Mouse (Mus musculus) brain, adult 2 months (tissue): Measurements from ENCODE around the gene Kif12.

Experiments used
- DNase-seq: peaks from one replicate; pipeline ENCODE4 v3.0.0; 2011; ENCODE audit warnings: low read depth, low spot score

Kif12 gene

DNA sequence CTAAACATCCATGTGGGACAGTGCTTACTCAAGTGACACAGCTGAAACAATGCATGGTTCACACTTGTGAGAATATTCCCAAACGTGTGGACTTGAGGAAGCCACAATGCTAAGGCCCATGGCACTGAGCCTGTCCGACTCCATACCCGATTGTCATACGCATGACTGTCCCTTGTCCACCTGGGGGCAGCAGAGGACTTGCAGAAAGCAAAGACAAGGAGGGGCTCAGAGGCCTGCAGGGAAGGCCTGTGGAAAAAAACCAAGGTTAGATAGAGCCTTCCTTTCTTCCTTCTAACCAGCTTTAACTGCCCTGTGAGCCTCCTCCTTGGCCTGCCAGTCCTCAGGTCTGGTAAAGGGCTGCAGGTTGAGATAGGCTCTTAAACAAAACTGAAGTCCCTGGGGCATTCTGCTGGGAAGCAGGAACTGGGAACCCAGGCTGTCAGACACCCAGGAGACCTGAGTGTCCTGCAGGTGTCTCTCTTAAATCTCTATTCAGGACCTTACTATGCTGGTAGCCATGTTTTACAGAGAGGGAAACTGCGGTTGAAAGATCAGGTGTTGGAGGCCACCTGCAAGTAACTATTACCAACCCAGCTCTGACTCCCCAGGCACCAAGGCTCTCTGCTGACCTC lies 12.9 kb downstream of the Kif12 start:
- DNase-seq: peak; percentile 90

DNA sequence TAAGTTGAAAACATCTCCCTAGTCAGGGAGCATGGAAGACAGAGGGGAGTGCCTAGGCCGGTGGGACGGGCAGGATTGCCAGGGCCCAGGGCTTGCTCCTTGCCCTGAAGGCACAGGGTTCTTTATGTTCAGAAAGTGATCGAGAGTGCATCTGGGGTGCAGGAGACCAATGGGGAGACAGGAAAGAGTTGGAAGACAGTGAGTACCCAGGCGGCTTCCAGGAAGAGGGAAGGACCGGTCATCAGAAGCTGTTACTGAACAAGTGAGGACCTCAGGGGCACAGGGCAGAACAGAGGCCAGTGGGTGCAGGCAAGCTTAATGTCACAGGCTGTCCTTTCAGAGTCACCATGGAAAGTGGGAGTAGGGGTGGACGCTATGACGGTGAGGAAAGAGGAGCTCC lies 13.7 kb downstream of the Kif12 start:
- no peak for DNase-seq

DNA sequence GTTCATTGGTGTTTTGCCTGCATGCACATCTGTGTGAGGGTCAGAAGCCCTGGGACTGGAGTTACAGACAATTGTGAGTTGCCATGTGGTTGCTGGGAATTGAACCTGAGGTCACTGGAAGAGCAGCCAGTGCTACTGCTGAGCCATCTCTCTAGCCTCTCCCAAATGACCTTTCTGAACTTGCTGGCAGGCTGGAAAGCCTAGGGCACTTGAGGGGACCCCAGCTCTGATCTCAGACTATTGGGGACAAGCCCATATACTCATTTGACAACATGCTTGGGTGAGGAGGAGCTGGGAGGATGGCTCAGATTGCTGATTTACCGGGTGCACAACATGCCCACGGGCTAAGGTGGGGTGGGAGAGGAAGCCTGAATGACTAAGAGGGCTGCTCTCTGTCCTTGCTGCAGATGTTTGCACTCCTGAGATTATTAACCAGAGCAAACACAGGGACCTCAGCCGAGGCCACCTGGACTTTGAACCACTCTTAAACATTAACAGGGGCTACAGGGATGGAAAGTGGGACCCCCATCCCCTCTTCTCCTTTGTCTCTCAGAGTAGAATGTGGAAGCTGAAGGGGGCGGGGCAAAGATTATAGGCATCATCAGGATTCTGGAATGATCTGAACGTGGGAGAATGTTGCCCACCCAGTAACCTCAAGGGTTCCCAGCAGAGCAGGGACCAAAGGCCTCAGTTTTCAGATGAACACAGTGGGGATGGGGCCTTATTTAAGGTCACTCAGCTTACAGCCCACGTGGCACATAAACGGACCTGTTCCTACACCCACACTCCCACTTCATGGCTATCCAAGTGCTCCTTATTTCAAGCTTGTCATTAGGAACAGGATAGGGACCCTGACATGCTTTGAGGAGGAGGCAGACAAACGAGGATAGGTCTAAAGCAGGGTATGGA lies 15.0 kb downstream of the Kif12 start:
- DNase-seq: no peak

DNA sequence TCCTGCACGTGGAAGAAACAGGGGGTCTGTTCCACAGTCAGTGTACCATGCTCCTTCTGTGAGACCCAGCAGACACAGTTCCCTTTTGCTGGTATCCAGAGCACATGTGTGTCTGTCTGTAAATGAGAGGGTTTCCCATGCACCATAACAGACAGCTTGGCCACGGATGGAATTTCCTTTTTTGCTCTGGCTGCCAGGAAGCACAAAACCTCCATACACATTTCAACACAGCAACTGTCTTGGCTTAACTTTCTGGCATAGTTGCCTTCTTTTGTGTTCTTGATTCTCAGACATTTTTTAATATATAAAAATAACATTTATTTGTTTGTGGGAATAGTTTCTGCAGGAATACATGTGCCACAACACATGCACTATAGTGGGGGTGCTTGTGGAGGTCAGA lies 16.3 kb downstream of the Kif12 start:
- no peak for DNase-seq

DNA sequence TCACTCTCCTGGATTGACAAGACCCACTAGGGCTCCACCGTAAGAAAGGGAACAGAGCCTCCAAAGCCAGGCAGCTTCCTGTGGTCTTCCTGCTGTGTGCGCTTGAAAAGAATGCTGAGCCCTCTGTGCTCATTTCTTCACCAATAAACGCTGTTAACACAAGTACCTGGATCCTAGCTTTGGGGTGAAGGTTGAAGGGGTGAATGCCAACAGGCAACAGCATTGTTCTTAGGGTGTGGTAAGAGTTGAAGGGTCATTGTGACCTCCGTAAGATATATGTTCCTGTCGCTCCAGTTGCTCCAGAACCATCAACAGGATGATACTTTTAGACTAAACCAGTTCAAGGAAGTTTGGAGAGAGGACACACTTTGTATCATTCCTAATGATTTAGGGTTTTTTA lies 17.2 kb downstream of the Kif12 start, which contains the start of gene Ambp:
Ambp (minus strand) TSS at position 101 of the 400 bp plus-strand sequence.
- no peak for DNase-seq

DNA sequence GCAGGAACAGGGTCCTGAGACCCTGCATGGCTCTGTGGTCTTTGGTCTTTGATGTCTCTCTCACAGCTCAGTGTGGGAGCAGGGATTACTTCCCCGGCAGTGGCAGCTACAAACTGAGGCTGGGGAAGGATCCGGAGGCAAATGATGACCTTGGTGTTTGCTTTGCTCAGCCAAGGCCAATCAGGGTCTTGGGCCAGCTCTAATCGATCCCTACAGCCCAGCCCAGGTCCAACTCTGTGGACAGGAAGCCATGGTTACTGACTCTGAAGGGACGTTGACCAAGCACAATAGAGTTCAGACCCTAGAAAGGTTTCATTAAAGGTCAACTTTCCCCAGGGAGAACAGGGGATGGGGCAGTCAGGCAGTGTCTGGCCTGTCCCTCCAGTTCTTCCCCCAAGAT lies 17.9 kb downstream of the Kif12 start:
- no peak for DNase-seq

DNA sequence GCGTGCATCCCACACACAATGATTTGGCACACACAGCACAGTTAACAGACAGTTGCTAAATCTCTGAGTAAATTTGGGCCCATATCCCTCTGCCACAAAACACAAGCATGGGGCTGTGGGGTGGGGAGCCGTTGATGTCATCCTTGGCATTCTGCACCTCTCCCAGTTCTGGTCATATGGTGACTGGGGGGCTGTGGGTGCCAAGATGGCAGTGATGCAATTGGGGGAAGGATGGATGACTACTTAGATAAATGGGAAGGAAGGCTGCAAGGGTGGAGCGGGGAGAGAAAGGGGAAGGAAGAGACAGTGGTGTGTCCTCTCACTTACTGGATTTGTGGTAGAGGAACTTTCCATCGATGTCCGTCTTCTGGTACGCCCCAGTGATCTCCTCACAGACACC lies 20.8 kb downstream of the Kif12 start:
- DNase-seq: peak; percentile 12

DNA sequence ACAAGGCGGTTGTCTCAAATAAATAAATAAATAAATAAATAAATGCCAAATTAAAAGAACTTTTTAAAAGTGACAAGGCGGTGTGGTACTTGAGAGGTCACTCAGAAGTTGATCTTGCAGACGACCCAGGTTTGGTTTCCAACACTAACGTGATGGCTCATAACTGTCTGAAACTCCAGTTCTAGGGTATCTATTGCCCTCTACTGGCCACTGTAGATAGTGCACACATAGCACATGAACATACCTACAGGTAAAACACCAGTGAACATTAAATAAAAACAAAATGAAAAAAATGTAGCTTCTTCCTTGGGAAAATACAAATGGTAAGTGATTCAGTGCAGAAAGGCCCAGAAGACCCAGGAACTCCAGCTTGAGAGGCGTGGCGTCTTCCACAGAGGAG lies 24.7 kb downstream of the Kif12 start:
- no peak for DNase-seq

DNA sequence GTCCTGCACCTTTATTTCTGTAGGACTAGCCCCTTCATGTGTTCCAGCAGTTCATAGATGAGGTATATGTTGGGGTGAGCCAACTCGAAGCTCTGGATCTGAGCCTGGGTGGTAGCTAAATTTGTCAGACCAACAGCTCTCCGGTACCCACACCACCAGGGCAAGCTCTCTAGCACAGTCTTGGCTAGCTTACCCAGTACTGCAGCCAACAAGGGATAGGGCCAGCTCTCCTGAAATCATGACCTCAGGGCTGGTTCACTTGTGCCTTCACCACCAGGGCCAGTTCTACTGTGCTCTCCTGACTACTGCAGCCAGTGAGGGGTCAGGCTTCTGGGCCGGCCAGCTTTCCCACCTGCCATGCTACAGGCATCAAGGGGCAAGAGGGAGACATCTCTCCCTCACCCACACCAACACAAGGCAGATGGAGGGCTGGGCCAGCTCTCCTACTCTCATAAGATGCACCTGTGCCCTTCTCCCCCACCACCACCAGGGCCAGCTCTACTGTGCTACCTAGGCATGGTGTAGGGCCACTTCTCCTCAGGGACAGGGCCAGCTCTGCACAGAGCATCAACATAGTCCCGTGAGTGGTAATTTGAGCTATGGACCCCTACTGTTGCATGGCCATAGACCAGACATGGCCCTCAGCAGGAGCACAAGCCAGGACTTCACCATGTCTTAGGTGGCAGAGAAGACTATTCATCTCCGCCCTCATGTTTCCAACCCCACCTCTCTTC lies 41.9 kb downstream of the Kif12 start:
- DNase-seq: peak; percentile 11

DNA sequence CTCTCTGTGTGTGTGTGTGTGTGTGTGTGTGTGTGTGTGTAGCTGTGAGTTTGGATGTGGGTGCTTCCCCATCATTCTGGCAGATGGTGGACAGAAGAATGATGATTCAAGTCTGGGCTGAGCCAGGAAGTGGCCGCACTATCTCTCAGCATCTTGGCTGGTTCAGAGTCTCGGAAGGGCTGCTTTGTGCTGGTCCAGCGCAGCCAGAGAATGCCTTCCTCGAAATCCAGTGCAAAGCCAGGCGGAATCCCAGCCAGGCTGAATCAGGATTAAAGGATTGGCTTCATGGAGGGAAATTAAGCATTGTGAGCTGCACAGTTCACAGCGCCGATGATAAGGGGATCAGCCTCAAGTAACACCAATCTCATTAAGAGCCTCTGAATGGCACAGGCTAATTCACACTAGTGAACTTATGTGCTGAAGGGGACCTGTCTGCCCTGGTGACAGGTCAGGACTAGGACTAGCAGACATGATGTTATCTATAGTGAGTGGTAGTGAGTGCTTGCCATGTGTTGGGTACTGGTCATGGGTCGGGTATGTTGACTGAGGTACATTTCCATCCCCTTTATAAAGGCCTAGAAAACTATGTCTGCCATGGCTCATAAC lies 47.0 kb downstream of the Kif12 start:
- DNase-seq: peak; percentile 41

DNA sequence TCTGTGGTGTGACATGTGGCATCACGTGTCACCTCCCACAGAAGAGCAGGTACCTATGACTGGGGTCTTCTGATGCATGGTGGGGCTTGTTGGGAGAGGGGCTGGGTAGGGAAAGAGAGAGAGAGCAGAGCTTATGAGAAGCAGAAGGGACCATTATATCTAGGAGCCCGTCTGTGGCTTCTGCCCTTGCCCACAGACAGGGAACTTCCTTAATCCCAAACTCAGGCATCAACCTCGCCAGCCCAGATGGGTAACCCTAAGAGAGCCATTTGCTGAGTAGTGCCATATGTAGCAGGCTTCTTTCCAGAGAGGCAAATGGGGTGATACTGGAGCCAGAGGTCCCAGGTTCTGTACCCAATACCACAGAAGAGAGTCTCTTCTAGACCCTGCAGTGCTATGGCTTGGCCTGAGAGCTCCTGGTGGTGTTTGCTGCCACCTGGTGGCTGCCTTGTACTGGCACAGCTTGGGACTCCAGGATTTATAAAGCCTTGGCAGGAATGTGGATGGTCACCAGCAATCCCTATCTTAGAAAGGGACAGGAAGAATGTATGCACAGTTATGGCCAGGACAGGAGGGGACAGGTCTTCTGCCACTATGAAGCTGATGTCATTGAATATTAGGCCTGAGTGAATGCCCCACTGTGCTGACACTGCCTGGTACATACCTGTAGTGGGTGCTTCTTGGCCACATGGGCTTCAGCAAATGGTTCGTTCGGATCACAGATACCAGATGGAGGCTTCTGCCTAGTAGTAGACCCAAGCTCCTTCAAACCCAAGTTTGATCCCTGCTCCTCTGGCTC lies 53.1 kb downstream of the Kif12 start:
- DNase-seq: peak; percentile 88
